Mouse (Mus musculus) heart, embryonic 13.5 days (tissue): ENCODE measurements at regions not wholly inside any gene's neighbourhood (a gene's known extent, or its start where the extent isn't known, plus 50 kb on each side); places are given as distances from the start of the nearest gene placed in this dataset.

Experiments
- ATAC-seq: fragments of 200-750 bp; cut with Nextera tagmentation; 2 replicates; pipeline ENCODE4 v1.8.0; 2017; ENCODE audit warnings: moderate TSS enrichment; ENCODE audit not compliant: insufficient number of reproducible peaks, low FRiP score, low TSS enrichment; ENCODE audit errors: extremely low read depth
- H3K27ac ChIP-seq: fragments of 300-500 bp; sonication (generic); replicated peaks from 2 replicates; pipeline ENCODE4 v1.5.1; 2015; ENCODE audit warnings: moderate library complexity, mild to moderate bottlenecking, inconsistent platforms
- H3K27me3 ChIP-seq: fragments of 300-500 bp; sonication (generic); replicated peaks from 2 replicates; pipeline ENCODE4 v1.6.1; 2015; ENCODE audit warnings: mild to moderate bottlenecking, inconsistent platforms
- H3K36me3 ChIP-seq: fragments of 300-500 bp; sonication (generic); 2 replicates; pipeline ENCODE4 v1.6.1; 2015; ENCODE audit warnings: mild to moderate bottlenecking, inconsistent platforms
- H3K4me1 ChIP-seq: fragments of 300-500 bp; sonication (generic); 2 replicates; pipeline ENCODE4 v1.6.1; 2015; ENCODE audit warnings: inconsistent platforms
- H3K4me2 ChIP-seq: fragments of 300-500 bp; sonication (generic); 2 replicates; pipeline ENCODE4 v1.6.1; 2015; ENCODE audit warnings: inconsistent platforms, mild to moderate bottlenecking, moderate library complexity
- H3K4me3 ChIP-seq: fragments of 300-500 bp; sonication (generic); 2 replicates; pipeline ENCODE4 v1.5.1; 2015; ENCODE audit warnings: moderate library complexity, mild to moderate bottlenecking, inconsistent platforms
- H3K9ac ChIP-seq: fragments of 300-500 bp; sonication (generic); 2 replicates; pipeline ENCODE4 v1.6.1; 2015; ENCODE audit warnings: inconsistent platforms, mild to moderate bottlenecking, moderate library complexity
- H3K9me3 ChIP-seq: fragments of 300-500 bp; sonication (generic); 2 replicates; pipeline ENCODE4 v1.6.1; 2016; ENCODE audit warnings: inconsistent platforms
- WGBS: fragments of 180-500 bp; shearing (Covaris S2); methylation state at CpG from one replicate; pipeline ENCODE4 v1.1.7; 2015; ENCODE audit warnings: mixed read lengths; 5-methylcytosine and 5-hydroxymethylcytosine counted together

DNA sequence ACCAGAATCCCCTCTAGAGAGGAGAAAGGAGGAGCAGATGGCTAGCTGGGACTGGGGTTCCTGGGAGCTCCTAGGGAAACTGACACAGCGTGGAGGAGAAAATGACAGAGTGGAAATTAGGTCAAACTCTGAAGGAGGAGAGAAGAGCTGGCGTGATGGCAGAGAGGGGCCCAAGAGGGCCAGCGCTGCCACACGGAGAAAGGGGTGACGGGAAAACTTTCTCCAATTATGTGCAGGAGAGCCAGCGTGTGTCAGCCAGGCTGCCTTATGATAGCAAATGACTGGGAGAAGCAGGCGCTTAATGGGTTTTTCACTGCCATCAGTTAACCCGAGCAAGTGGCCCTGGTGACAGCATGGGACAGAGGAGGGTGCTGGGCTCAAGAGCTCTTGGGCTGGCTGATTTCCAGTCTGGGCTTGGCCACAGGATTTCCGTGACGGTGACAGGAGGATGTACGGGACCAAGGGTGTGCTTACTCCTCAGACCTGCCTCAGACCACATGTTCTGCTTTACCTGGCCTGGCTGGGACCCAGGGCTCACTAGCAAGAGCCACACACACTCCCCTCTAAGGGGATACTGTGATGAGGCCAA, 102.9 kb downstream of the Plxna1 start:
- Histone ChIP-seq H3K27me3 (no peaks in the 10 kb centered on the region; the same call in 1 of the 2 replicates), H3K36me3 (no peaks in the 10 kb centered on the region), H3K4me2 (no peak overlapping the region), H3K9ac (no peak overlapping the region), H3K4me3 (no peak overlapping the region), H3K27ac (no peak overlapping the region), H3K9me3 (no peaks in the 10 kb centered on the region), H3K4me1 (no peaks in the 10 kb centered on the region)
- no peak for ATAC-seq
- WGBS = 71% methylated on average over 11 of the region's 11 CpGs

DNA sequence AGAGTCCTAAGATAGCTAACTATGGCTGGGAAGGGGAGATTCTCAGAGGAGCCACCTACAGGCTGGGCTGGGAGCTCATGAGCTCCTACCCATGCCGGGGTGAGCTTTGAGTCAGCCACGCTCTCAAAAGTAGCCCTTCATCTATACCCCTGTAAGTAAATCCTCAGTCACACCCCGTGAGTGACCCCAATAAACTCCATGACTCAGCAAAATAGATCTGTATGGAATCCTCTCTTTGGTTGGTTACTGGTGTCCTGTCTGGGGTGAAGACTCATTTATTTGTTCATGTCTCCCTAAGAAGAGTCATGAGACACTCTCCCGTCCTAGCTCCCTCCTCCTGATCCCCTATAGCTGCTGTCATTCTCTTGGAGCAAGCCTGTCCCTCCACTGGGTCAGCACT, 99.5 kb downstream of the Plxna1 start:
- H3K4me2 ChIP-seq = no peak overlapping the region
- no peak overlapping the region for H3K9ac ChIP-seq
- H3K27me3 ChIP-seq = no peaks in the 10 kb centered on the region; the same call in 1 of the 2 replicates
- no peak for ATAC-seq
- WGBS = 58% methylated on average over 4 of the region's 4 CpGs
- H3K9me3 ChIP-seq = no peaks in the 10 kb centered on the region
- H3K4me3 ChIP-seq = no peak overlapping the region
- no peak overlapping the region for H3K27ac ChIP-seq
- no peaks in the 10 kb centered on the region for H3K36me3 ChIP-seq
- no peaks in the 10 kb centered on the region for H3K4me1 ChIP-seq

DNA sequence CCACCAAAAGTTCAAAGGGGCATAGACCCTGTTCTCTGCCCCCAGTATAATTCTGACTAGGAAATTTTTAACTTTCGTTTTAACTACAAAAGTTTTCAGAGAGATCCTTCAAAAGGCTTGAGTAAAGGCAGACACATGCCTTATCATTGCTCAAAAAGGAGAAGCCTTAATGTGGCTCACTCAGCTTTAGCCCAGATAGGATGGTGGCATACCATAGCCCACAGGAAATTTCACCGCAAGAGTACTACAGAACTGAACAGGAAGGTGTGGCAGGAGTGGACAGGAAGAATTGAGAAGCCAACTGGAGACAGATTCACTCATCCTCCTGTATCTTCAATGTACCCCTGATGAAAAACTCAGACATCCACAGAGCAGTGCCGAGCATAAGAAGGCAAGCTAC, 97.1 kb downstream of the Plxna1 start:
- no peak overlapping the region for H3K27ac ChIP-seq
- no peaks in the 10 kb centered on the region; the same call in 1 of the 2 replicates for H3K27me3 ChIP-seq
- no peak for ATAC-seq
- H3K4me1 ChIP-seq = no peaks in the 10 kb centered on the region
- H3K4me2 ChIP-seq = no peak overlapping the region
- H3K9me3 ChIP-seq = no peaks in the 10 kb centered on the region
- no peaks in the 10 kb centered on the region for H3K36me3 ChIP-seq
- H3K4me3 ChIP-seq = no peak overlapping the region
- H3K9ac ChIP-seq = no peak overlapping the region
- WGBS = 59% methylated on average over 3 of the region's 3 CpGs
